Mouse (Mus musculus) heart, embryonic 11.5 days (tissue): Measurements from ENCODE around the gene Kank3. TPM values are rescaled to one million over a fixed set of nuclear protein-coding genes. Genes with fewer than 3 reads are reported as not detected.
A peak's percentile ranks its signal among the peaks of the same experiment; 100 is the strongest.

Experiments used
- ATAC-seq: fragments of 200-750 bp; cut with Nextera tagmentation; replicated peaks from 2 replicates; pipeline ENCODE4 v1.8.0; 2017; ENCODE audit warnings: moderate library complexity; ENCODE audit not compliant: insufficient number of reproducible peaks, low FRiP score, low TSS enrichment
- H3K27ac ChIP-seq: fragments of 300-500 bp; sonication (generic); 2 replicates; pipeline ENCODE4 v1.5.1; 2014; ENCODE audit warnings: mild to moderate bottlenecking, low read depth, low read length
- H3K27me3 ChIP-seq: fragments of 300-500 bp; sonication (generic); 2 replicates; pipeline ENCODE4 v1.6.1; 2014; ENCODE audit warnings: mild to moderate bottlenecking, low read length, mixed read lengths; ENCODE audit not compliant: control insufficient read depth, insufficient read depth
- H3K36me3 ChIP-seq: fragments of 300-500 bp; sonication (generic); 2 replicates; pipeline ENCODE4 v1.6.1; 2014; ENCODE audit warnings: mild to moderate bottlenecking, low read length, moderate library complexity, mixed read lengths; ENCODE audit not compliant: control insufficient read depth, insufficient read depth
- H3K4me1 ChIP-seq: fragments of 300-500 bp; sonication (generic); 2 replicates; pipeline ENCODE4 v1.6.1; 2014; ENCODE audit warnings: low read length; ENCODE audit not compliant: control insufficient read depth, insufficient read depth
- H3K4me2 ChIP-seq: fragments of 300-500 bp; sonication (generic); 2 replicates; pipeline ENCODE4 v1.6.1; 2014; ENCODE audit warnings: mild to moderate bottlenecking, moderate library complexity
- H3K4me3 ChIP-seq: fragments of 300-500 bp; sonication (generic); 2 replicates; pipeline ENCODE4 v1.5.1; 2014; ENCODE audit warnings: low read depth, low read length
- H3K9ac ChIP-seq: fragments of 300-500 bp; sonication (generic); 2 replicates; pipeline ENCODE4 v1.6.1; 2014; ENCODE audit warnings: mild to moderate bottlenecking, low read depth, low read length, moderate library complexity
- H3K9me3 ChIP-seq: fragments of 300-500 bp; sonication (generic); replicated peaks from 2 replicates; pipeline ENCODE4 v1.6.1; 2016; ENCODE audit warnings: low read length; ENCODE audit not compliant: control insufficient read depth
- WGBS: fragments of 180-500 bp; shearing (Covaris S2); extraction: QIAGEN DNeasy Blood & Tissue Kit; methylation state at CpG from one replicate; pipeline ENCODE4 v1.1.7; 2014; ENCODE audit not compliant: insufficient replicate concordance; 5-methylcytosine and 5-hydroxymethylcytosine counted together
- polyA plus RNA-seq: library from polyadenylated mRNA; unstranded; fragments of >200 nt; fragmentation: Nextera tagmentation; extraction: Ambion mirVana; gene quantifications from 2 replicates; pipeline ENCODE4 v1.2.1, GENCODE M21; 2014

The Kank3 gene
- polyA plus RNA-seq, 1 experiment from 2014 or later, result 43.2 TPM

DNA sequence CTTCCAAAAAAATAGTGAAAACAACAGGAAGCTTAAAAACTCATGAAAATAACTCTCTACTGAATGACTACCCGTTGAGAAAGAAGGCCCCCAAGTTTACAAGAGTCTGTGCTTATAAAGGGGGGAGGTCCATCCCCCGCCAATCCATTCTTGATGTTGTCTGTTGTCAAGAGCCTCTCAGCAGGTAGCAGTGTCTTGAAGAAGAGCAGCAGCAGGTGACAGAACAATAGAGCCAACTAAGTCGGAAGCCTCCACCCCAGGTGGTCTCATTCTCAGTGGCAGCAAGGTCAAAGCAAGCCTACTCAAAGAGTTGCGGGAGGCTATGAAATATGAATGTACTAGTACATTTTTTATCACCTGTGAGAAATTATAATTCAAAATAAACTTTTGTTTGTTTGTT lies 47.5 kb downstream of the Kank3 start:
- H3K36me3 ChIP-seq, result no peaks in the 10 kb centered on the region
- no peaks in the 10 kb centered on the region for H3K27me3 ChIP-seq
- ATAC-seq, result no peak
- no peak overlapping the region for H3K9ac ChIP-seq
- WGBS, result 75% methylated on average over 4 of the region's 4 CpGs
- no peak overlapping the region for H3K4me3 ChIP-seq
- H3K9me3 ChIP-seq, result no peaks in the 10 kb centered on the region
- no peak overlapping the region for H3K27ac ChIP-seq
- no peak overlapping the region for H3K4me2 ChIP-seq
- no peaks in the 10 kb centered on the region for H3K4me1 ChIP-seq

DNA sequence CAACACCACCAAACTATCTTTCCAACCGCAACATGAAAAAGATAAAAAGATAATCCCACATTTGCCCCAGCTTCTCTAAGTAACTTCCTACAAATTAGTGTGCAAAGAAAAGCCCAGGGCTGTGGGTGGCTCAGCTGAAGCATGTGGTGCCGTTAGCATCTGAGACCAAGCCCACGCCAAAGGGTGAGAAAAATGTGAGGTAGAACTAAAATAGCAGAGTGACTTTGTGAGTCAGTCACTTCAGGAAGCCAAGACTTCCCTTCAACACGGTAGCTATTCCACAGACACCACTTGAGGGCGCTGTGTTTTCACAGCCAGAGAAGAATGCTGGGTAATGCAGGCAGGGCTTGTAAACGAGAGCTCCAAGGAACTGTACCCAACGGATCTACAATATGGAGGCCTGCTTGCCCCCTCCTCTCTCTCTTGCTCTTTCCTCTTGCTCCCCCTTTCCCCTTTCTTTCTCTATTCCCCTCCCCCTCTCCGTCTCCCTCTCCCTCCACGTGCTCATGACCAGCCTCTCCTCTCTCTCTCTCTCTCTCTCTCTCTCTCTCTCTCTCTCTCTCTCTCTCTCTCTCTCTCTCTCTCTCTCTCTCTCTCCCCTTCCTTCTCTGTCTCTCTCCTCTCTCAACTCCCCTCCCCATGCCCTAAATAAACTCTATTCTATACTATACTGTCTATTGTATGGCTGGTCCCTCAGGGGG lies 55.2 kb downstream of the Kank3 start:
- Histone ChIP-seq H3K9ac (no peak overlapping the region), H3K36me3 (no peaks in the 10 kb centered on the region), H3K4me3 (no peak overlapping the region), H3K4me2 (peak overlapping the region; percentile 29; the same call in 1 of the 2 replicates), H3K4me1 (no peaks in the 10 kb centered on the region), H3K27me3 (no peaks in the 10 kb centered on the region), H3K9me3 (no peaks in the 10 kb centered on the region), H3K27ac (no peak overlapping the region)
- WGBS, result 26% methylated on average over 9 of the region's 9 CpGs
- ATAC-seq, result no peak

Other genes with a start within 250 kb of the Kank3 start
- gene Zfp414, start 181.4 kb upstream of the Kank3 start, polyA plus RNA-seq, result 56.4 and 59.9 TPM in 2 replicates
- 0.43 and 0.62 TPM in 2 replicates for gene Pram1, start 172.5 kb upstream of the Kank3 start, polyA plus RNA-seq
- gene Hnrnpm, start 123.7 kb upstream of the Kank3 start, polyA plus RNA-seq, result 278 and 323 TPM in 2 replicates
- 73.6 and 83.2 TPM in 2 replicates for gene March2, start 91.8 kb upstream of the Kank3 start, polyA plus RNA-seq
- 254 and 285 TPM in 2 replicates for gene Rab11b, start 50.0 kb upstream of the Kank3 start, polyA plus RNA-seq
- 7.6 and 10.5 TPM in 2 replicates for gene Angptl4, start 28.7 kb upstream of the Kank3 start, polyA plus RNA-seq
- gene Rps28, start 14.0 kb downstream of the Kank3 start, polyA plus RNA-seq, result 654 and 701 TPM in 2 replicates
- 457 and 481 TPM in 2 replicates for gene Ndufa7, start 14.1 kb downstream of the Kank3 start, polyA plus RNA-seq
- gene Cd320, start 32.6 kb downstream of the Kank3 start, polyA plus RNA-seq, result 60.8 and 63.9 TPM in 2 replicates
- gene Gm7029, start 63.3 kb downstream of the Kank3 start, polyA plus RNA-seq, result not detected in 2 replicates
- gene Kifc1, start 80.1 kb downstream of the Kank3 start, polyA plus RNA-seq, result 8.1 and 11.8 TPM in 2 replicates
- not detected in 2 replicates for gene Platr17, start 94.6 kb downstream of the Kank3 start, polyA plus RNA-seq
- 26.4 and 37.0 TPM in 2 replicates for gene Daxx, start 98.9 kb downstream of the Kank3 start, polyA plus RNA-seq
- gene Tapbp, start 105.4 kb downstream of the Kank3 start, polyA plus RNA-seq, result 22.0 and 23.4 TPM in 2 replicates
- gene Zbtb22, start 105.4 kb downstream of the Kank3 start, polyA plus RNA-seq, result 7.2 and 7.8 TPM in 2 replicates
- gene Rgl2, start 119.0 kb downstream of the Kank3 start, polyA plus RNA-seq, result 25.8 and 27.8 TPM in 2 replicates
- gene Pfdn6, start 129.8 kb downstream of the Kank3 start, polyA plus RNA-seq, result 147 and 151 TPM in 2 replicates
- gene Wdr46, start 130.1 kb downstream of the Kank3 start, polyA plus RNA-seq, result 18.3 and 19.7 TPM in 2 replicates
- 2.8 and 5.9 TPM in 2 replicates for gene B3galt4, start 141.0 kb downstream of the Kank3 start, polyA plus RNA-seq
- gene Vps52, start 145.3 kb downstream of the Kank3 start, polyA plus RNA-seq, result 28.1 and 29.5 TPM in 2 replicates
- gene Rps18, start 145.5 kb downstream of the Kank3 start, polyA plus RNA-seq, result 1,135 and 1,150 TPM in 2 replicates
- 13.8 and 13.9 TPM in 2 replicates for gene H2-K1, start 189.8 kb downstream of the Kank3 start, polyA plus RNA-seq
- gene Ring1, start 214.2 kb downstream of the Kank3 start, polyA plus RNA-seq, result 3.9 and 4.4 TPM in 2 replicates
- 29.4 and 35.5 TPM in 2 replicates for gene H2-Ke6, start 217.5 kb downstream of the Kank3 start, polyA plus RNA-seq
- 61.4 and 67.2 TPM in 2 replicates for gene Slc39a7, start 221.2 kb downstream of the Kank3 start, polyA plus RNA-seq
- gene Rxrb, start 221.3 kb downstream of the Kank3 start, polyA plus RNA-seq, result 13.8 and 14.6 TPM in 2 replicates
- gene Col11a2, start 228.9 kb downstream of the Kank3 start, polyA plus RNA-seq, result 0.31 and 0.70 TPM in 2 replicates